Mouse (Mus musculus) forebrain, embryonic 14.5 days (tissue): ENCODE measurements at regions not wholly inside any gene's neighbourhood (a gene's known extent, or its start where the extent isn't known, plus 50 kb on each side); places are given as distances from the start of the nearest gene placed in this dataset.

Source experiments
- ATAC-seq: fragments of 200-750 bp; cut with Nextera tagmentation; 2 replicates; pipeline ENCODE4 v1.8.0; 2017; ENCODE audit warnings: mild to moderate bottlenecking, moderate library complexity
- DNase-seq: peaks from one replicate; pipeline ENCODE4 v3.0.0-alpha.2; 2015; ENCODE audit warnings: low spot score
- H3K27ac ChIP-seq: fragments of 300-500 bp; sonication (generic); 2 replicates; pipeline ENCODE4 v1.5.1; 2014; ENCODE audit warnings: low read depth, mild to moderate bottlenecking, control low read depth, low read length, moderate library complexity
- H3K27me3 ChIP-seq: fragments of 300-500 bp; sonication (generic); replicated peaks from 2 replicates; pipeline ENCODE4 v1.6.1; 2014; ENCODE audit warnings: low read length, control low read depth, mixed read lengths; ENCODE audit not compliant: control insufficient read depth, insufficient read depth
- H3K36me3 ChIP-seq: fragments of 300-500 bp; sonication (generic); 2 replicates; pipeline ENCODE4 v1.6.1; 2014; ENCODE audit warnings: low read length, control low read depth; ENCODE audit not compliant: control insufficient read depth, insufficient read depth
- H3K4me1 ChIP-seq: fragments of 300-500 bp; sonication (generic); 2 replicates; pipeline ENCODE4 v1.6.1; 2014; ENCODE audit warnings: antibody characterized with exemption, low read length, control low read depth; ENCODE audit not compliant: control insufficient read depth, insufficient read depth
- H3K4me2 ChIP-seq: fragments of 300-500 bp; sonication (generic); 2 replicates; pipeline ENCODE4 v1.6.1; 2014; ENCODE audit warnings: mild to moderate bottlenecking, control low read depth, low read length
- H3K4me3 ChIP-seq: fragments of 300-500 bp; sonication (generic); 2 replicates; pipeline ENCODE4 v1.5.1; 2014; ENCODE audit warnings: low read depth, low read length, control low read depth
- H3K9ac ChIP-seq: fragments of 300-500 bp; sonication (generic); 2 replicates; pipeline ENCODE4 v1.6.1; 2014; ENCODE audit warnings: mild to moderate bottlenecking, low read length, control low read depth, moderate library complexity
- H3K9me3 ChIP-seq: fragments of 300-500 bp; sonication (generic); replicated peaks from 2 replicates; pipeline ENCODE4 v1.6.1; 2016; ENCODE audit warnings: low read length, control low read depth, mixed read lengths; ENCODE audit not compliant: control insufficient read depth
- WGBS: fragments of 180-500 bp; shearing (Covaris S2); extraction: QIAGEN DNeasy Blood & Tissue Kit; methylation state at CpG from one replicate; pipeline ENCODE4 v1.1.7; 2014; 5-methylcytosine and 5-hydroxymethylcytosine counted together

DNA sequence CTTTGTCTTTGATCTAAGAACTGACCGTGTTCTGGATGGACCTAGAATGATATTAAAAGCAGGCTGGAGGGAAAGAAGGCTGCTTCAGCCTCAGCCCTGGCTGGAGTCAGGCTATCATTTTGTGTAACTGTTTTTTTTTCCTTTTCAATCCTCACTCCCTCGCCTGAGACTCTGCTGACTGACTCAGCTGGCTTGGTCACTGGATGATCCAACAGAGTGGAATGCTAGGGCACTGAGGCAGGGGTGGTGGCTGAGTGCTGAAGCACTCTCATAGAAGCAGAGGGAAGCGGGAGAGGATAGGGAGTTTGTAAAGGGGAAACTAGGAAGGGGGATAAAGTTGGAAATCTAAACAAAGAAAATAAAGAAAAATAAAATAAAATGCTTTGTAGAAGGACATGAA lies 236.5 kb upstream of the Adamts5 start:
- no peaks in the 10 kb centered on the region for H3K9me3 ChIP-seq
- no peaks in the 10 kb centered on the region for H3K36me3 ChIP-seq
- H3K4me2 ChIP-seq: no peak overlapping the region
- no peak overlapping the region for H3K27ac ChIP-seq
- ATAC-seq (no peak), DNase-seq (no peak)
- WGBS: 63% methylated on average over 3 of the region's 3 CpGs
- H3K4me1 ChIP-seq: no peaks in the 10 kb centered on the region
- no peak overlapping the region for H3K9ac ChIP-seq
- H3K4me3 ChIP-seq: no peak overlapping the region
- no peaks in the 10 kb centered on the region for H3K27me3 ChIP-seq

DNA sequence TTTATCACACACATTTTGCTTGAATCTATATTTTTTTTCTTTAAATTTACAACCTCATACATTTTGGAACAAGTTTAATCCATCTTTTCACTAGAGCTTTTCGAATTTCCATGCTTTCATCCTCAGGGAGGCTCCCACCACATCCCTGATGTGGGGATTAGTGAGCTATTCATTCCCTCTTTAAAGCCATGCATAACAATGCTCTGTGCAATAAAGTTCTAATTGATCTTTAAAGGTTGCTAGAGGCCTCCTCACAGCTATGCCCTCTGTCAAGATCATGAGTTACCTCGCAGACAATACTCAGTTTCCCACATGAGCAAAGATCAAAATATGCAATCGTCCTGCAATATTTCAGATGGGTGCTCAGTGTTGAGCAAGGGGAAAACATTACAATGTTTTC lies 234.5 kb upstream of the Adamts5 start:
- ATAC-seq (no peak), DNase-seq (no peak)
- Histone ChIP-seq H3K36me3 (no peaks in the 10 kb centered on the region), H3K9me3 (no peaks in the 10 kb centered on the region), H3K27ac (no peak overlapping the region), H3K4me3 (no peak overlapping the region), H3K4me2 (no peak overlapping the region), H3K9ac (no peak overlapping the region), H3K27me3 (no peaks in the 10 kb centered on the region), H3K4me1 (no peaks in the 10 kb centered on the region)
- WGBS: 3% methylated on average over 3 of the region's 3 CpGs

DNA sequence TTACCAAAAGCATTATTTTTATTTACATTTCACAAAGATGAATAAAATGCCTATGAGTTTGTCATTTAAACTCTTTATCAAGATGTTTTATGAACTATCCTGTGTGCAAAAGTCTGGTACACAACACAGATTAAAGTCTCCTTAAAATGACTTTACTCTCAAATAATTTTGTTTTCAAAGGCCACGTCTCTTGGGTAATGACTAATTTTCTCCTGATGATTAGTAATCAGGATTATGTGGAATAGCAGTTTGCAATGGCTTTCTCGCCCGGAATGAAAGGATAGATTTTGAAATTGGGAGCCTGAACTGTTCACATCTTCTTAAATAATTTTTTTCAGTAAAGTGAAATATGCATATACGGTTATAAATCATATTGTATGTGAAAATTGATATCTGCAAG lies 225.8 kb upstream of the Adamts5 start:
- no peak overlapping the region for H3K4me2 ChIP-seq
- H3K27ac ChIP-seq: no peak overlapping the region
- WGBS: 76% methylated on average over 4 of the region's 4 CpGs
- H3K4me3 ChIP-seq: no peak overlapping the region
- no peaks in the 10 kb centered on the region for H3K36me3 ChIP-seq
- no peaks in the 10 kb centered on the region for H3K4me1 ChIP-seq
- H3K9ac ChIP-seq: no peak overlapping the region
- ATAC-seq (no peak), DNase-seq (no peak)
- H3K27me3 ChIP-seq: no peaks in the 10 kb centered on the region
- H3K9me3 ChIP-seq: no peaks in the 10 kb centered on the region

GRCm38 (mm10) chr16:86124182-86124581 lies 222.6 kb upstream of the Adamts5 start:
- Histone ChIP-seq H3K36me3 (no peaks in the 10 kb centered on the region), H3K4me3 (no peak overlapping the region), H3K4me2 (no peak overlapping the region), H3K27ac (no peak overlapping the region), H3K4me1 (no peaks in the 10 kb centered on the region), H3K9me3 (no peaks in the 10 kb centered on the region), H3K9ac (no peak overlapping the region), H3K27me3 (no peaks in the 10 kb centered on the region)
- no peak for DNase-seq
- no peak for ATAC-seq
- WGBS: 93% methylated on average over 1 of the region's 1 CpGs

DNA sequence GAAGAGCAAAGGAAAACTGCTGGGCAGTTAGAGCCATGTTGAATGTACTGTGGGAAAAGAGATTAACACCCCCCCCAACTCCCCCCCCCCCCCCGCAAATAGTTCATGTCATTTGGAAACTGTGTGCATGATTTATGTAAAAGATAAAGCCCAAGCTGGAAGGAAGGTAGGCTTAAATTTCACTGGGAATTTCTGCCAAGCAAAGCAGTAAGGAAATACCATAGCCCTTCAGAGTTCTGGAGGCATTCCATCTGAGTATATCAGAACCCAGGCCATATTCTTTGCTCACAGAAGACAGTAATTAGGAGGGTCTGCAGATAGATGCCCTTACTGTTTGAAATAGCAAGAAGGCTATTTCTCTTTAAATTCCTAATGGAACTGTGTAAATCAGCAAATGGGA lies 221.3 kb upstream of the Adamts5 start:
- H3K27me3 ChIP-seq: no peaks in the 10 kb centered on the region
- H3K9ac ChIP-seq: no peak overlapping the region
- no peak overlapping the region for H3K27ac ChIP-seq
- ATAC-seq (no peak), DNase-seq (no peak)
- H3K4me2 ChIP-seq: no peak overlapping the region
- H3K4me3 ChIP-seq: no peak overlapping the region
- WGBS: 71% methylated on average over 1 of the region's 1 CpGs
- no peaks in the 10 kb centered on the region for H3K4me1 ChIP-seq
- no peaks in the 10 kb centered on the region for H3K9me3 ChIP-seq
- no peaks in the 10 kb centered on the region for H3K36me3 ChIP-seq

- H3K9me3 ChIP-seq: no peaks in the 10 kb centered on the region
- no peak for DNase-seq
- no peak overlapping the region for H3K4me2 ChIP-seq
- no peak overlapping the region for H3K9ac ChIP-seq
- H3K36me3 ChIP-seq: no peaks in the 10 kb centered on the region
- no peaks in the 10 kb centered on the region for H3K4me1 ChIP-seq
- H3K4me3 ChIP-seq: no peak overlapping the region
- no peaks in the 10 kb centered on the region for H3K27me3 ChIP-seq
- ATAC-seq: no peak
- H3K27ac ChIP-seq: no peak overlapping the region
Observed at GRCm38 (mm10) chr16:86117959-86118358, 216.3 kb upstream of the Adamts5 start.

- Histone ChIP-seq H3K9me3 (no peaks in the 10 kb centered on the region), H3K27ac (no peak overlapping the region), H3K9ac (no peak overlapping the region), H3K4me3 (no peak overlapping the region), H3K4me2 (no peak overlapping the region), H3K4me1 (no peaks in the 10 kb centered on the region), H3K27me3 (no peaks in the 10 kb centered on the region), H3K36me3 (no peaks in the 10 kb centered on the region)
- 77% methylated on average over 2 of the region's 2 CpGs for WGBS
- DNase-seq (no peak), ATAC-seq (no peak)
Observed at GRCm38 (mm10) chr16:86115587-86116376, 214.2 kb upstream of the Adamts5 start.

DNA sequence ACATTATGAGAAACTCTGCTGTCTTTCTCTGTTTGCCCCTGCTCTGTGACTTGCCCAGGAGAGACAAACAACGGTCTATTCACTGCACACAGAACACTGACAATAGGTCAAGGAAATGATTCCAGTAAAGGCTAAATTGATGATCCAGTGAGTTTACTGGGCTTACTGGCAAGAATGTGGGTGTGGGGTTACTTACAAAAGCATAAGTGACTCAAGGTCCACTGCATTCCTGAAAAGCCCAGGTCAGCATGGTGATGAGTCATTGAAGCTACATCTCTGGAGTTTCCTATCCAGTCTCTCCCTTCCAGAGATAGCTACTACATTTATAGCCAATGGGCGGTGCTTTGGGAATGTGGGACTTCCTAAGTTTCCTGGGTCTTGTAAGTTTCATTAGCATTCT lies 192.8 kb upstream of the Adamts5 start:
- 96% methylated on average over 2 of the region's 2 CpGs for WGBS
- Histone ChIP-seq H3K27ac (no peak overlapping the region), H3K4me3 (no peak overlapping the region), H3K9me3 (no peaks in the 10 kb centered on the region), H3K4me2 (no peak overlapping the region), H3K36me3 (no peaks in the 10 kb centered on the region), H3K4me1 (no peaks in the 10 kb centered on the region), H3K9ac (no peak overlapping the region), H3K27me3 (no peaks in the 10 kb centered on the region)
- DNase-seq: no peak
- ATAC-seq: no peak

DNA sequence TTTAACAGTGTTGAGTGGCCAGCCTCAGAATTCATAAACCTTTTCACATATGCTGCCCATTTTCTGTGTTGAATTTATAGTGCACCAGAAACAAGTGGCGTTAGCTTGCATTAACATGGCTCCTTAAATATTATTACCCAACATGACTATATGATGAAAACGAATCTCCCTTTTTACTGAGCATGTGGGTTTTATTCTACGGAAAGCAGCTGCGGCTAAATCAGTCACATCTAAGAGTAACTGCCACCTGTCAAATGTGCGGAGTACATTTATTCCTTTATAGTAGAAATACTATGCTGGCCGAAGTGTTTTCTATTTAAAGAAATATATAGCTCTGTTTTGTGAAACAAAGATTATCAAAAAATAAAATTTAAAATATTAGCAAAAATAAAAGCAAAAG lies 188.5 kb upstream of the Adamts5 start:
- WGBS: 92% methylated on average over 6 of the region's 6 CpGs

More for the DNA sequence above, 188.5 kb upstream of the Adamts5 start:
- ATAC-seq (no peak), DNase-seq (no peak)
- Histone ChIP-seq H3K27me3 (no peaks in the 10 kb centered on the region), H3K4me1 (no peaks in the 10 kb centered on the region), H3K27ac (no peak overlapping the region), H3K4me3 (no peak overlapping the region), H3K9ac (no peak overlapping the region), H3K36me3 (no peaks in the 10 kb centered on the region), H3K4me2 (no peak overlapping the region), H3K9me3 (no peaks in the 10 kb centered on the region)
